Mouse (Mus musculus) C2C12 (cell line): ENCODE data around the gene S1pr2.

ENCODE experiments used
- CEBPB ChIP-seq: IDR thresholded peaks from one replicate; pipeline ENCODE4 v1.6.1; 2011; ENCODE audit warnings: low read depth, mild to moderate bottlenecking, control low read depth, moderate library complexity
- CTCF ChIP-seq: IDR thresholded peaks from one replicate; pipeline ENCODE4 v1.5.1; 2011; ENCODE audit not compliant: control insufficient read depth, insufficient read depth, insufficient read length
- FOSL1 ChIP-seq: IDR thresholded peaks from one replicate; pipeline ENCODE4 v1.8.0; 2011; ENCODE audit warnings: mild to moderate bottlenecking, low read length; ENCODE audit not compliant: poor library complexity, insufficient read depth, severe bottlenecking
- MAX ChIP-seq: IDR thresholded peaks from one replicate; pipeline ENCODE4 v1.6.1; 2011; ENCODE audit warnings: mild to moderate bottlenecking, control low read depth
- MYOD1 ChIP-seq: IDR thresholded peaks from one replicate; pipeline ENCODE4 v1.6.1; 2011; ENCODE audit warnings: low read depth; ENCODE audit not compliant: control insufficient read depth, insufficient read length
- MYOG ChIP-seq: IDR thresholded peaks from one replicate; pipeline ENCODE4 v1.6.1; 2011; ENCODE audit not compliant: control insufficient read depth, insufficient read length; ENCODE audit errors: extremely low read depth
- USF1 ChIP-seq: IDR thresholded peaks from one replicate; pipeline ENCODE4 v1.6.1; 2011; ENCODE audit warnings: low read depth, mild to moderate bottlenecking, control low read depth, moderate library complexity

DNA sequence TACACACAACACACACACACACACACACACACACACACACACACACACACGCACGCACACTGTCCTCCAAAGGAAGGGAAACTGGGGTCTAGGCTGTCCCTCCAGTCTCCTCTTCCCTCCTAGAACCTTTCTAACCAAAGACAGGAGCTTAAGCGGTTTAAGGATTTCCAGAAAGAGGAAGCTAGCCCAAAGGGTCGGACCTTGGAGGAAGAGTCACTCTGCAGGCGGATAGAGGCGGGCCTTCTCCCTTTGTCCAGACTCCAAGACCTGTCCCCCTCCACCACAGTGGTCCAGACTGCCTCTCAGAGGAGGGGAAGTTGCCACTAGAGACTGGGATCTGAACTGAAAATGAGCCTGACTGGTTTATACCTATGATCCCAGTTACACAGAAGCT is 2.9 kb downstream of the S1pr2 start:
- TF ChIP-seq CTCF (no peak), USF1 (no peak), MYOD1 (no peak), MYOG (no peak), MAX (no peak), FOSL1 (no peak), CEBPB (no peak)
